Mouse (Mus musculus) CH12.LX (cell line): ENCODE measurements around the gene Tas1r3. TPM values are rescaled to one million over a fixed set of nuclear protein-coding genes. Genes with fewer than 3 reads are reported as not detected.

Experiments
- DNase-seq: peaks from one replicate; pipeline ENCODE4 v3.0.0-alpha.2; 2013; ENCODE audit errors: extremely low read depth
- H3K27ac ChIP-seq: 2 replicates; pipeline ENCODE4 v1.5.1; 2012; ENCODE audit warnings: low read depth, mild to moderate bottlenecking, control low read depth, moderate library complexity; ENCODE audit not compliant: insufficient read depth
- H3K27me3 ChIP-seq: replicated peaks from 2 replicates; pipeline ENCODE3; 2012; ENCODE audit warnings: inconsistent platforms
- H3K36me3 ChIP-seq, 2 experiments: replicated peaks in 1 of 2; 2 replicates each; pipeline versions ENCODE3 to v1.6.1; 2012; ENCODE audit warnings: inconsistent platforms in 1 of 2, low read length in 1 of 2, mild to moderate bottlenecking in 1 of 2, mixed read lengths in 1 of 2, moderate library complexity in 1 of 2; ENCODE audit not compliant: control insufficient read depth in 1 of 2, insufficient read depth in 1 of 2
- H3K4me1 ChIP-seq, 2 experiments: 2 replicates each; pipeline ENCODE4 v1.6.1; 2012; ENCODE audit warnings: inconsistent platforms in 1 of 2, moderate library complexity in 1 of 2; ENCODE audit not compliant: insufficient read depth in 2 of 2, control insufficient read depth in 1 of 2
- H3K4me2 ChIP-seq: 2 replicates; pipeline ENCODE4 v1.6.1; 2012; ENCODE audit warnings: low read depth, mild to moderate bottlenecking, control low read depth; ENCODE audit not compliant: poor library complexity, insufficient read depth, severe bottlenecking
- H3K4me3 ChIP-seq, 3 experiments: fragments of 150-350 bp in 1 of 3; sonication (generic) in 1 of 3; replicated peaks in 1 of 3; 2 replicates each; pipeline versions ENCODE3 to v1.5.1; 2011 to 2012; ENCODE audit warnings: low read depth in 2 of 3, low read length in 2 of 3, mild to moderate bottlenecking in 2 of 3, moderate library complexity in 2 of 3, control low read depth in 1 of 3, improper control_type of control experiment in 1 of 3, inconsistent platforms in 1 of 3, mixed read lengths in 1 of 3; ENCODE audit not compliant: poor library complexity in 1 of 3
- H3K79me2 ChIP-seq: replicated peaks from 2 replicates; pipeline ENCODE4 v1.6.1; 2012; ENCODE audit warnings: mild to moderate bottlenecking, moderate library complexity; ENCODE audit not compliant: control insufficient read depth, poor library complexity, insufficient read depth, severe bottlenecking; ENCODE audit errors: extremely low read depth
- H3K9ac ChIP-seq: 2 replicates; pipeline ENCODE4 v1.6.1; 2012; ENCODE audit warnings: low read depth, mild to moderate bottlenecking, control low read depth, moderate library complexity; ENCODE audit not compliant: insufficient read depth
- H3K9me3 ChIP-seq: replicated peaks from 2 replicates; pipeline ENCODE3; 2012; ENCODE audit warnings: low read length, inconsistent platforms, mixed read lengths
- BHLHE40 ChIP-seq: IDR thresholded peaks from 2 replicates; pipeline ENCODE4 v1.6.1; 2011; ENCODE audit warnings: mild to moderate bottlenecking, low read depth, low read length, improper control_type of control experiment
- E2F4 ChIP-seq: IDR thresholded peaks from 2 replicates; pipeline ENCODE4 v1.6.1; 2011; ENCODE audit warnings: low read depth, low read length, improper control_type of control experiment; ENCODE audit not compliant: insufficient replicate concordance
- ELF1 ChIP-seq: IDR thresholded peaks from 2 replicates; pipeline ENCODE4 v1.6.1; 2014; ENCODE audit warnings: low read depth, mild to moderate bottlenecking, inconsistent platforms, low read length, improper control_type of control experiment
- EP300 ChIP-seq: IDR thresholded peaks from 2 replicates; pipeline ENCODE4 v1.6.1; 2011; ENCODE audit warnings: low read length, improper control_type of control experiment
- HCFC1 ChIP-seq: IDR thresholded peaks from 2 replicates; pipeline ENCODE4 v1.6.1; 2012; ENCODE audit warnings: low read depth, mild to moderate bottlenecking, inconsistent platforms, low read length, improper control_type of control experiment
- IRF4 ChIP-seq: IDR thresholded peaks from 2 replicates; pipeline ENCODE4 v1.6.1; 2014; ENCODE audit warnings: low read depth, mild to moderate bottlenecking, inconsistent platforms, low read length, improper control_type of control experiment
- KAT2A ChIP-seq: IDR thresholded peaks from 2 replicates; pipeline ENCODE4 v1.6.1; 2012; ENCODE audit warnings: low read length, improper control_type of control experiment, inconsistent platforms; ENCODE audit not compliant: insufficient replicate concordance
- MAFK ChIP-seq: IDR thresholded peaks from 2 replicates; pipeline ENCODE4 v1.6.1; 2011; ENCODE audit warnings: low read length, improper control_type of control experiment; ENCODE audit not compliant: insufficient replicate concordance
- MAZ ChIP-seq: IDR thresholded peaks from 2 replicates; pipeline ENCODE4 v1.6.1; 2012; ENCODE audit warnings: low read depth, mild to moderate bottlenecking, inconsistent platforms, low read length, improper control_type of control experiment, moderate library complexity
- MEF2A ChIP-seq: IDR thresholded peaks from 2 replicates; pipeline ENCODE4 v1.6.1; 2014; ENCODE audit warnings: low read depth, mild to moderate bottlenecking, inconsistent platforms, low read length, improper control_type of control experiment, borderline replicate concordance
- MYC ChIP-seq: IDR thresholded peaks from 2 replicates; pipeline ENCODE4 v1.6.1; 2011; ENCODE audit warnings: low read depth, mild to moderate bottlenecking, improper control_type of control experiment, low read length
- NELFE ChIP-seq: IDR thresholded peaks from 2 replicates; pipeline ENCODE4 v1.6.1; 2011; ENCODE audit warnings: low read depth, low read length, improper control_type of control experiment
- POLR2A ChIP-seq: IDR thresholded peaks from 2 replicates; pipeline ENCODE4 v1.6.1; 2011; ENCODE audit warnings: low read depth, mild to moderate bottlenecking, improper control_type of control experiment, low read length
- RCOR1 ChIP-seq: conservative IDR thresholded peaks from 2 replicates; pipeline ENCODE4 v1.6.1; 2012; ENCODE audit warnings: low read depth, mild to moderate bottlenecking, inconsistent platforms, low read length, improper control_type of control experiment
- TCF12 ChIP-seq: IDR thresholded peaks from 2 replicates; pipeline ENCODE4 v1.6.1; 2014; ENCODE audit warnings: low read depth, mild to moderate bottlenecking, inconsistent platforms, low read length, improper control_type of control experiment
- UBTF ChIP-seq: IDR thresholded peaks from 2 replicates; pipeline ENCODE4 v1.6.1; 2012; ENCODE audit warnings: low read depth, mild to moderate bottlenecking, inconsistent platforms, low read length, improper control_type of control experiment, moderate library complexity
- USF2 ChIP-seq: conservative IDR thresholded peaks from 2 replicates; pipeline ENCODE4 v1.6.1; 2011; ENCODE audit warnings: low read depth, low read length, improper control_type of control experiment
- ZC3H11A ChIP-seq: IDR thresholded peaks from 2 replicates; pipeline ENCODE4 v1.6.1; 2012; ENCODE audit warnings: low read depth, mild to moderate bottlenecking, inconsistent platforms, low read length, improper control_type of control experiment
- ZKSCAN1 ChIP-seq: IDR thresholded peaks from 2 replicates; pipeline ENCODE4 v1.6.1; 2012; ENCODE audit warnings: low read depth, inconsistent platforms, low read length, improper control_type of control experiment, borderline replicate concordance
- dilution Hi-C: fragments of 300-500 bp; cut with MboI; formaldehyde crosslinking; loops from 2 replicates; pipeline ENCODE4 v1.14.3; 2020; ENCODE audit warnings: low sequenced_read_pairs; ENCODE audit not compliant: extremely low pct_unique_long_range_greater_than_20kb, extremely low pct_ligation_motif_present
- in situ Hi-C: fragments of 300-500 bp; cut with MboI; formaldehyde crosslinking; loops from 3 replicates; pipeline ENCODE4 v1.14.3; 2019; ENCODE audit warnings: low sequenced_read_pairs, low pct_ligation_motif_present, low pct_unique_long_range_greater_than_20kb, mixed read lengths
- polyA plus RNA-seq: library from polyadenylated mRNA; unstranded; fragments of >175 nt; gene quantifications from 2 replicates; pipeline ENCODE4 v1.2.1, GENCODE M21; 2012; ENCODE audit warnings: low read depth; ENCODE audit not compliant: insufficient read length
- total RNA-seq, 2 experiments: library from RNA; depleted of rRNA; stranded (reverse); fragments of 300-350 nt in 1 of 2; fragments of >200 nt in 1 of 2; gene quantifications; 2 replicates each; pipeline ENCODE4 v1.2.3; 2012 to 2014

Gene Tas1r3
- 0.63 and 0.89 TPM in 2 replicates for total RNA-seq (2012; rRNA removed)
- total RNA-seq (2014; rRNA removed), result 0.09 and 0.15 TPM in 2 replicates
- polyA plus RNA-seq, result 0.34 and 0.47 TPM in 2 replicates

- dilution Hi-C loops, result no loop called here
- no peaks in the 10 kb centered on the region for H3K27me3 ChIP-seq
- H3K4me3 ChIP-seq, result no peak within 1 kb of the TSS
- TF ChIP-seq RCOR1, result no peak
- TF ChIP-seq ELF1, result no peak
- no peak for TF ChIP-seq USF2
- no peak for TF ChIP-seq MYC
- no peak for TF ChIP-seq NELFE
- TF ChIP-seq HCFC1, result no peak
- no peak for TF ChIP-seq MAFK
- no peak for TF ChIP-seq E2F4
- TF ChIP-seq EP300, result no peak
- TF ChIP-seq ZC3H11A, result no peak
- TF ChIP-seq TCF12, result no peak
- no peak for TF ChIP-seq BHLHE40
- H3K27ac ChIP-seq, result no peak within 1 kb of the TSS
- in situ Hi-C loops, result no loop called here
- H3K9me3 ChIP-seq, result no peaks in the 10 kb centered on the region
- no peak for DNase-seq
- H3K36me3 ChIP-seq, result peaks cover 67 to 94% of the 10 kb centered on the region in 2 experiments
- peaks cover 16 to 29% of the 10 kb centered on the region in 2 experiments for H3K4me1 ChIP-seq
- H3K9ac ChIP-seq, result no peak within 1 kb of the TSS
- H3K79me2 ChIP-seq, result no peaks in the 10 kb centered on the region
- H3K4me2 ChIP-seq, result no peak within 1 kb of the TSS
These were observed at the start of gene Tas1r3 for GRCm38 (mm10) chr4:155863001-155863400. Tas1r3 (minus strand) TSS chr4:155863362.

GRCm38 (mm10) chr4:155908751-155909150 is 45.6 kb upstream of the Tas1r3 start:
- no peak for DNase-seq
- Histone ChIP-seq H3K36me3 (peaks cover 10 to 41% of the 10 kb centered on the region in 2 experiments), H3K27me3 (no peaks in the 10 kb centered on the region), H3K9ac (no peak overlapping the region), H3K79me2 (no peaks in the 10 kb centered on the region), H3K27ac (no peak overlapping the region), H3K4me3 (no peak overlapping the region), H3K4me1 (0 out of 4 replicates have a peak, but pooled peaks cover 0 to 2% of the 10 kb centered on the region in 2 experiments), H3K9me3 (no peaks in the 10 kb centered on the region), H3K4me2 (no peak overlapping the region)
- dilution Hi-C loops (no loop called here), in situ Hi-C loops (no loop called here)
- no peak for TF ChIP-seq TCF12
- TF ChIP-seq IRF4, result no peak
- TF ChIP-seq ZKSCAN1, result no peak
- no peak for TF ChIP-seq POLR2A
- no peak for TF ChIP-seq MAZ
- no peak for TF ChIP-seq MAFK
- no peak for TF ChIP-seq UBTF
- no peak for TF ChIP-seq KAT2A
- no peak for TF ChIP-seq NELFE
- TF ChIP-seq BHLHE40, result no peak
- no peak for TF ChIP-seq MEF2A
